16 mouse cellular contexts compared by ENCODE assay signal in genomic region chr2:29246275-29246674, GRCm38 (mm10). TPM values are rescaled to one million over a fixed set of nuclear protein-coding genes. Genes with fewer than 3 reads are reported as not detected.
A peak's percentile ranks its signal among the peaks of the same experiment; 100 is the strongest.
DNase-seq lines count a peak whose midpoint lies in the region; ATAC-seq and TF ChIP-seq lines count a peak whose summit lies in the region.
"Had no signal": no experiment of that assay in that cellular context is flagged by ENCODE, and none has a peak within 500 bp of the region (broad histone marks: within the 10 kb centered on the region; RNA-seq: fewer than 3 reads in every experiment).

No protein-coding gene starts in this region.

- intact Hi-C loops in left cerebral cortex, postnatal 4 days (cut with DNase I): no loop called here

- 59% methylated on average over 3 of the region's 3 CpGs for WGBS in hindbrain, embryonic 13.5 days
- WGBS in hindbrain, embryonic 12.5 days: 76% methylated on average over 3 of the region's 3 CpGs

- no peaks in the 10 kb centered on the region for H3K9me3 ChIP-seq in hindbrain, embryonic 13.5 days
- peaks cover 4% of the 10 kb centered on the region for H3K9me3 ChIP-seq in hindbrain, embryonic 12.5 days (replicated peaks)
- H3K9me3 ChIP-seq in CH12.LX (replicated peaks; ENCODE audit: low read length): peaks cover 9% of the 10 kb centered on the region
- H3K9me3 ChIP-seq: embryonic facial prominence, embryonic 10.5 days; G1E; limb, embryonic 13.5 days had no signal

- no peaks in the 10 kb centered on the region for H3K36me3 ChIP-seq in hindbrain, embryonic 13.5 days
- H3K36me3 ChIP-seq in hindbrain, embryonic 12.5 days: no peaks in the 10 kb centered on the region
- no peaks in the 10 kb centered on the region for H3K36me3 ChIP-seq in CH12.LX (replicated peaks in 1 of 2; ENCODE audit: control insufficient read depth in 1 of 2, insufficient read depth in 1 of 2, low read length in 1 of 2)
- H3K36me3 ChIP-seq: G1E; limb, embryonic 13.5 days had no signal

- in situ Hi-C loops in CH12.LX (cut with MboI; ENCODE audit: low pct_ligation_motif_present, low pct_unique_long_range_greater_than_20kb, low sequenced_read_pairs): loop anchor here (10.0 kb wide), 1 partner anchor 51 kb away; no protein-coding TSS in a partner anchor

- no peak for TF ChIP-seq RAD21 in CH12.LX (IDR thresholded peaks at IDR 0.05; ENCODE audit: low read depth, low read length)

- H3K27me3 ChIP-seq in hindbrain, embryonic 13.5 days: peaks cover 48% of the 10 kb centered on the region
- peaks cover 51% of the 10 kb centered on the region for H3K27me3 ChIP-seq in hindbrain, embryonic 12.5 days
- peaks cover 80% of the 10 kb centered on the region for H3K27me3 ChIP-seq in CH12.LX (replicated peaks)

- H3K9ac ChIP-seq in hindbrain, embryonic 13.5 days: 0 out of 2 replicates have a peak overlapping the region, but pooled peaks have one; percentile 24
- H3K9ac ChIP-seq in hindbrain, embryonic 12.5 days: no peak overlapping the region
- 0 out of 2 replicates have a peak overlapping the region, but pooled peaks have one; percentile 14 for H3K9ac ChIP-seq in CH12.LX (ENCODE audit: insufficient read depth, low read depth)
- H3K9ac ChIP-seq: limb, embryonic 13.5 days had no signal

- no peak overlapping the region for H3K27ac ChIP-seq in hindbrain, embryonic 13.5 days
- H3K27ac ChIP-seq in hindbrain, embryonic 12.5 days: no peak overlapping the region
- peak overlapping the region; percentile 92 for H3K27ac ChIP-seq in CH12.LX (ENCODE audit: insufficient read depth, low read depth)
- H3K27ac ChIP-seq: embryonic facial prominence, embryonic 10.5 days; limb, embryonic 13.5 days had no signal

- 0 out of 2 replicates have a peak, but pooled peaks have one; percentile 14 for ATAC-seq in hindbrain, embryonic 13.5 days (ENCODE audit: low FRiP score)
- ATAC-seq in hindbrain, embryonic 12.5 days (ENCODE audit: low FRiP score): no peak

- dilution Hi-C loops in CH12.LX (cut with MboI; ENCODE audit: extremely low pct_ligation_motif_present, extremely low pct_unique_long_range_greater_than_20kb, low sequenced_read_pairs): no loop called here

- H3K4me2 ChIP-seq in hindbrain, embryonic 13.5 days: no peak overlapping the region
- H3K4me2 ChIP-seq in hindbrain, embryonic 12.5 days (replicated peaks): no peak overlapping the region
- H3K4me2 ChIP-seq in CH12.LX (ENCODE audit: insufficient read depth, low read depth, poor library complexity, severe bottlenecking): peak overlapping the region; percentile 58
- H3K4me2 ChIP-seq: limb, embryonic 13.5 days had no signal

- no peak for TF ChIP-seq POLR2A in CH12.LX (IDR thresholded peaks at IDR 0.05; ENCODE audit: low read depth, low read length)

- TF ChIP-seq EP300 in CH12.LX (IDR thresholded peaks at IDR 0.05; ENCODE audit: low read length): no peak

- no peaks in the 10 kb centered on the region for H3K79me2 ChIP-seq in CH12.LX (replicated peaks; ENCODE audit: control insufficient read depth, extremely low read depth, insufficient read depth, poor library complexity, severe bottlenecking)

- TF ChIP-seq CTCF in CH12.LX (conservative IDR thresholded peaks at IDR 0.05 in 1 of 2, IDR thresholded peaks at IDR 0.05 in 1 of 2; ENCODE audit: low read depth in 2 of 2, low read length in 2 of 2): no peak

- DNase-seq in left cerebral cortex, postnatal 4 days: peak; percentile 77
- DNase-seq in left cerebral cortex, adult 8-10 months (ENCODE audit: low spot score in 2 of 2): no peak
- DNase-seq in CH12.LX (ENCODE audit: extremely low read depth): no peak
- DNase-seq in brain, adult 2 months (ENCODE audit: low read depth, low spot score): peak; percentile 66
- no peak for DNase-seq in adrenal gland, postnatal 4 days (ENCODE audit: low spot score in 2 of 2)
- DNase-seq: gastrocnemius, postnatal 36 days; kidney, adult 18-20 months; kidney, postnatal 10 days; lung, postnatal 4 days; right cerebral cortex, postnatal 4 days; thymus, postnatal 36 days had no signal

- H3K4me1 ChIP-seq in hindbrain, embryonic 13.5 days (replicated peaks): peaks cover 45% of the 10 kb centered on the region
- H3K4me1 ChIP-seq in hindbrain, embryonic 12.5 days: peaks cover 37% of the 10 kb centered on the region
- H3K4me1 ChIP-seq in CH12.LX (ENCODE audit: control insufficient read depth in 1 of 2, insufficient read depth in 2 of 2): peaks cover 28 to 33% of the 10 kb centered on the region in 2 experiments

- no peak overlapping the region for H3K4me3 ChIP-seq in hindbrain, embryonic 13.5 days
- H3K4me3 ChIP-seq in hindbrain, embryonic 12.5 days: no peak overlapping the region
- H3K4me3 ChIP-seq in CH12.LX (replicated peaks in 1 of 3; ENCODE audit: low read depth in 2 of 3, low read length in 2 of 3, poor library complexity in 1 of 3): peak overlapping the region in 1 of 3 experiments; percentile 32
- H3K4me3 ChIP-seq: embryonic facial prominence, embryonic 10.5 days; limb, embryonic 13.5 days had no signal

TF ChIP-seq in CH12.LX, 34 proteins besides CTCF, POLR2A, EP300 and RAD21:
- TF ChIP-seq BHLHE40 (IDR thresholded peaks at IDR 0.05; ENCODE audit: low read depth, low read length): no peak
- no peak for TF ChIP-seq RCOR1 (conservative IDR thresholded peaks at IDR 0.05; ENCODE audit: low read depth, low read length)
- no peak for TF ChIP-seq JUN (IDR thresholded peaks at IDR 0.05; ENCODE audit: insufficient read depth, low read depth, low read length)
- no peak for TF ChIP-seq POLR2AphosphoS2 (IDR thresholded peaks at IDR 0.05; ENCODE audit: low read depth, low read length)
- no peak for TF ChIP-seq MXI1 (IDR thresholded peaks at IDR 0.05; ENCODE audit: low read depth, low read length)
- no peak for TF ChIP-seq UBTF (IDR thresholded peaks at IDR 0.05; ENCODE audit: low read depth, low read length)
- TF ChIP-seq MYC (IDR thresholded peaks at IDR 0.05; ENCODE audit: low read depth, low read length): no peak
- no peak for TF ChIP-seq TBP (conservative IDR thresholded peaks at IDR 0.05; ENCODE audit: low read depth, low read length)
- no peak for TF ChIP-seq MAZ (IDR thresholded peaks at IDR 0.05; ENCODE audit: low read depth, low read length)
- no peak for TF ChIP-seq ETS1 (conservative IDR thresholded peaks at IDR 0.05; ENCODE audit: low read depth, low read length)
- TF ChIP-seq MAX (IDR thresholded peaks at IDR 0.05; ENCODE audit: low read length): no peak
- no peak for TF ChIP-seq SMC3 (IDR thresholded peaks at IDR 0.05; ENCODE audit: low read depth, low read length)
- no peak for TF ChIP-seq ZMIZ1 (IDR thresholded peaks at IDR 0.05; ENCODE audit: low read depth, low read length)
TF ChIP-seq in CH12.LX: peak in this region for 0.

RNA-seq across cellular contexts. Expression of gene Ntng2, which starts 6.5 kb away (rescaled TPM):
- polyA plus RNA-seq in hindbrain, embryonic 13.5 days (2015; fragmentation: Nextera tagmentation; extraction: Ambion mirVana): 2.8 and 3.1 TPM in 2 replicates
- polyA plus RNA-seq in hindbrain, embryonic 12.5 days (2016; fragmentation: Nextera tagmentation; extraction: Ambion mirVana): 2.6 and 3.1 TPM in 2 replicates
- total RNA-seq in left cerebral cortex, postnatal 4 days (2021): 100 to 1,000 TPM; 140 to 149 TPM
- total RNA-seq in left cerebral cortex, adult 8-10 months (2022): 10 to 100 TPM; 71.9 to 82.7 (median 78.9) TPM
- total RNA-seq in CH12.LX (2012; rRNA removed) (1.3 and 3.8 TPM in 2 replicates), CH12.LX (2014; rRNA removed) (not detected in 2 replicates)
- polyA plus RNA-seq in CH12.LX (2012; ENCODE audit: insufficient read length, low read depth): 0.50 and 0.53 TPM in 2 replicates
- total RNA-seq in adrenal gland, postnatal 4 days (2021): 10 to 100 TPM; 31.5 to 32.3 TPM
- polyA plus RNA-seq: G1E had no signal

Comparison
In these comparisons a context has a peak if more than half of its experiments do, and no peak if none do; other contexts are left out.
1. DNase-seq: peak in left cerebral cortex, postnatal 4 days (single experiment) and brain, adult 2 months (single experiment); none in left cerebral cortex, adult 8-10 months (0 of 2), CH12.LX (single experiment) and adrenal gland, postnatal 4 days (0 of 2).
2. RNA of gene Ntng2, which starts 6.5 kb away (total RNA-seq): 140 to 149 TPM in left cerebral cortex, postnatal 4 days, 71.9 to 82.7 TPM in left cerebral cortex, adult 8-10 months and 31.5 to 32.3 TPM in adrenal gland, postnatal 4 days; 1.3 to 3.8 TPM in CH12.LX; every median in the first group is over 4 times any median in the second.